Mouse (Mus musculus) cerebellum, adult 2 months (tissue): Measurements from ENCODE around the gene Plekhm3.

Experiments used
- CTCF ChIP-seq: fragments of 200-500 bp; IDR thresholded peaks from 2 replicates; pipeline ENCODE4 v1.5.1; 2011; ENCODE audit warnings: low read depth, mild to moderate bottlenecking, control low read depth, low read length, moderate library complexity, borderline replicate concordance; ENCODE audit not compliant: insufficient read depth
- POLR2A ChIP-seq: fragments of 200-500 bp; IDR thresholded peaks from 2 replicates; pipeline ENCODE4 v1.6.1; 2011; ENCODE audit warnings: low read length, control low read depth, borderline replicate concordance; ENCODE audit not compliant: insufficient read depth

DNA sequence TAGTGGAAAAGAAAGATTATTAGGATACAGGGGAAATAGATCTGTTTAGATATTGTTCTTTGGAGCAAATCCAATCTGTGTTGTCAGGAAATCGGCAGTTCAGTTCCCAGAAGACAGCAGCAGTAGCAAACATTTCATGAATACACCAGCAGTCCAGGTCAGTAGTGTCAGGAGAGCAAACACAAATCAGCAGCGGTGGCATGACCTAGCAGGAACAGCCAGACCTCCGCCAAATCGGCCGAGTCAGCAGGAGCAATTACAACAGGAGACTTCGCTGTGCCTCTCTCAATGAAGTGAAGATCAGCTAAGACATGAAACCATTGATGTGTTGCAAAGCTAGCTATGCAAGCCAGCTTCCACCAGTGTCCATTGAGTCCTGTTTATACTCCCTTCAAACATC lies 49.0 kb upstream of the Plekhm3 start:
- TF ChIP-seq CTCF = no peak
- TF ChIP-seq POLR2A = no peak
